Mouse (Mus musculus) limb, embryonic 15.5 days (tissue): ENCODE measurements around the gene Actb. TPM values are rescaled to one million over a fixed set of nuclear protein-coding genes. Genes with fewer than 3 reads are reported as not detected.

Source experiments
- ATAC-seq: fragments of 200-750 bp; cut with Nextera tagmentation; 2 replicates; pipeline ENCODE4 v1.8.0; 2017; ENCODE audit warnings: low read depth, moderate TSS enrichment; ENCODE audit not compliant: insufficient number of reproducible peaks, low FRiP score, low TSS enrichment
- H3K27ac ChIP-seq: fragments of 300-500 bp; sonication (generic); 2 replicates; pipeline ENCODE4 v1.5.1; 2015; ENCODE audit warnings: moderate library complexity, mild to moderate bottlenecking, inconsistent platforms
- H3K27me3 ChIP-seq: fragments of 300-500 bp; sonication (generic); 2 replicates; pipeline ENCODE4 v1.6.1; 2015; ENCODE audit warnings: inconsistent platforms
- H3K36me3 ChIP-seq: fragments of 300-500 bp; sonication (generic); 2 replicates; pipeline ENCODE4 v1.6.1; 2015; ENCODE audit warnings: inconsistent platforms
- H3K4me1 ChIP-seq: fragments of 300-500 bp; sonication (generic); 2 replicates; pipeline ENCODE4 v1.6.1; 2015; ENCODE audit warnings: inconsistent platforms
- H3K4me2 ChIP-seq: fragments of 300-500 bp; sonication (generic); 2 replicates; pipeline ENCODE4 v1.6.1; 2015; ENCODE audit warnings: mild to moderate bottlenecking, inconsistent platforms
- H3K4me3 ChIP-seq: fragments of 300-500 bp; sonication (generic); 2 replicates; pipeline ENCODE4 v1.5.1; 2015; ENCODE audit warnings: mild to moderate bottlenecking, inconsistent platforms
- H3K9ac ChIP-seq: fragments of 300-500 bp; sonication (generic); 2 replicates; pipeline ENCODE4 v1.6.1; 2015; ENCODE audit warnings: inconsistent platforms
- H3K9me3 ChIP-seq: fragments of 300-500 bp; sonication (generic); 2 replicates; pipeline ENCODE4 v1.6.1; 2016; ENCODE audit warnings: inconsistent platforms
- WGBS: fragments of 180-500 bp; shearing (Covaris S2); methylation state at CpG from one replicate; pipeline ENCODE4 v1.1.7; 2015; 5-methylcytosine and 5-hydroxymethylcytosine counted together
- polyA plus RNA-seq: library from polyadenylated mRNA; unstranded; fragments of >200 nt; fragmentation: Nextera tagmentation; extraction: Ambion mirVana; gene quantifications from 2 replicates; pipeline ENCODE4 v1.2.1, GENCODE M21; 2015

The Actb gene
- polyA plus RNA-seq, 1 experiment from 2014 or later: 13,671 TPM

GRCm38 (mm10) chr5:142905725-142906531 is 626 bp downstream of the Actb start:
- Histone ChIP-seq H3K9ac (peak overlapping the region; percentile 100), H3K36me3 (peaks cover 42% of the 10 kb centered on the region), H3K4me2 (peak overlapping the region; percentile 63), H3K27ac (peak overlapping the region; percentile 100), H3K27me3 (no peaks in the 10 kb centered on the region), H3K9me3 (no peaks in the 10 kb centered on the region), H3K4me3 (peak overlapping the region; percentile 96), H3K4me1 (peaks cover 59% of the 10 kb centered on the region)
- under 1% methylated on average over 79 of the region's 84 CpGs for WGBS
- ATAC-seq: peak; percentile 88

- Histone ChIP-seq H3K4me3 (peak overlapping the region; percentile 96), H3K36me3 (peaks cover 48% of the 10 kb centered on the region), H3K27ac (peak overlapping the region; percentile 100), H3K4me1 (peaks cover 57% of the 10 kb centered on the region), H3K27me3 (no peaks in the 10 kb centered on the region), H3K9ac (peak overlapping the region; percentile 100), H3K9me3 (no peaks in the 10 kb centered on the region), H3K4me2 (peak overlapping the region; percentile 63)
- WGBS: 4% methylated on average over 27 of the region's 27 CpGs
- no peak for ATAC-seq
Observed at GRCm38 (mm10) chr5:142905038-142905695, 1.4 kb downstream of the Actb start.

DNA sequence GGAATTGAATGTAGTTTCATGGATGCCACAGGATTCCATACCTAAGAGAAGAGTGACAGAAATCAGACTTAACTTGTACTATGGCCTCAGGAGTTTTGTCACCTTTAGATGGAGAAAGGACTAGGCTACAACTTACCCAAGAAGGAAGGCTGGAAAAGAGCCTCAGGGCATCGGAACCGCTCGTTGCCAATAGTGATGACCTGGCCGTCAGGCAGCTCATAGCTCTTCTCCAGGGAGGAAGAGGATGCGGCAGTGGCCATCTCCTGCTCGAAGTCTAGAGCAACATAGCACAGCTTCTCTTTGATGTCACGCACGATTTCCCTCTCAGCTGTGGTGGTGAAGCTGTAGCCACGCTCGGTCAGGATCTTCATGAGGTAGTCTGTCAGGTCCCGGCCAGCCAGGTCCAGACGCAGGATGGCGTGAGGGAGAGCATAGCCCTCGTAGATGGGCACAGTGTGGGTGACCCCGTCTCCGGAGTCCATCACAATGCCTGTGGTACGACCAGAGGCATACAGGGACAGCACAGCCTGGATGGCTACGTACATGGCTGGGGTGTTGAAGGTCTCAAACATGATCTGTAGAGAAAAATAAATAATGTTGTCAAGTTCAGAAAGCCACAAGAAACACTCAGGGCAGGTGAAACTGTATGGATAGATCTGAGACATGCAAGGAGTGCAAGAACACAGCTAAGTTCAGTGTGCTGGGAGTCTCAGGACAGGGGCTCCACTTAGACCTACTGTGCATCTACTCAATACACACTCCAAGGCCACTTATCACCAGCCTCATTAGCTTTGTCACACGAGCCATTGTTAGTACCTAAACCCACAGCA is 2.1 kb downstream of the Actb start:
- H3K27me3 ChIP-seq: no peaks in the 10 kb centered on the region
- WGBS: 65% methylated on average over 19 of the region's 19 CpGs
- H3K9me3 ChIP-seq: no peaks in the 10 kb centered on the region
- H3K4me3 ChIP-seq: peak overlapping the region; percentile 96
- H3K4me1 ChIP-seq: peaks cover 49% of the 10 kb centered on the region
- no peak for ATAC-seq
- peak overlapping the region; percentile 100 for H3K9ac ChIP-seq
- H3K4me2 ChIP-seq: peak overlapping the region; percentile 63
- H3K36me3 ChIP-seq: peaks cover 53% of the 10 kb centered on the region
- peak overlapping the region; percentile 100 for H3K27ac ChIP-seq

DNA sequence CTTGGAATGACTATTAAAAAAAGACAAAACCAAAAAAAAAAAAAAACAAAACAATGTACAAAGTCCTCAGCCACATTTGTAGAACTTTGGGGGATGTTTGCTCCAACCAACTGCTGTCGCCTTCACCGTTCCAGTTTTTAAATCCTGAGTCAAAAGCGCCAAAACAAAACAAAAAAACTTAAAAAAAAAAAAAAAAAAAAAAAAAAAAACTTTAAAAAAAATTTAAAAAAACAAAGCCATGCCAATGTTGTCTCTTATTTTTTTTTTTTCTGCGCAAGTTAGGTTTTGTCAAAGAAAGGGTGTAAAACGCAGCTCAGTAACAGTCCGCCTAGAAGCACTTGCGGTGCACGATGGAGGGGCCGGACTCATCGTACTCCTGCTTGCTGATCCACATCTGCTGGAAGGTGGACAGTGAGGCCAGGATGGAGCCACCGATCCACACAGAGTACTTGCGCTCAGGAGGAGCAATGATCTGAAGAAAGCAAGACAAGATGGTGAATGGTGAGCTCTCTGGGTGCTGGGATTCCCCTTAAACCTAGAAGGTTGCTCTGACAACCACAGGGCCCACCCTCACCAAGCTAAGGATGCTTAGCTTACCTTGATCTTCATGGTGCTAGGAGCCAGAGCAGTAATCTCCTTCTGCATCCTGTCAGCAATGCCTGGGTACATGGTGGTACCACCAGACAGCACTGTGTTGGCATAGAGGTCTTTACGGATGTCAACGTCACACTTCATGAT is 2.9 kb downstream of the Actb start:
- Histone ChIP-seq H3K27me3 (no peaks in the 10 kb centered on the region), H3K36me3 (peaks cover 60% of the 10 kb centered on the region), H3K9ac (peak overlapping the region; percentile 3; the same call in 1 of the 2 replicates), H3K9me3 (no peaks in the 10 kb centered on the region), H3K4me2 (peak overlapping the region; percentile 63), H3K27ac (peak overlapping the region; percentile 100; the same call in 1 of the 2 replicates), H3K4me1 (peaks cover 42% of the 10 kb centered on the region), H3K4me3 (peak overlapping the region; percentile 96)
- WGBS: 72% methylated on average over 14 of the region's 14 CpGs
- ATAC-seq: no peak

- Histone ChIP-seq H3K4me2 (no peak overlapping the region), H3K9me3 (no peaks in the 10 kb centered on the region), H3K27ac (peak overlapping the region; percentile 71), H3K4me1 (peaks cover 32% of the 10 kb centered on the region), H3K4me3 (no peak overlapping the region), H3K9ac (no peak overlapping the region), H3K36me3 (peaks cover 62% of the 10 kb centered on the region), H3K27me3 (no peaks in the 10 kb centered on the region)
- WGBS: 55% methylated on average over 5 of the region's 5 CpGs
- ATAC-seq: no peak
Observed at GRCm38 (mm10) chr5:142902506-142903314, 3.8 kb downstream of the Actb start.

- Histone ChIP-seq H3K36me3 (peaks cover 65% of the 10 kb centered on the region), H3K27me3 (no peaks in the 10 kb centered on the region), H3K9me3 (no peaks in the 10 kb centered on the region), H3K4me2 (no peak overlapping the region), H3K4me3 (no peak overlapping the region), H3K9ac (no peak overlapping the region), H3K27ac (peak overlapping the region; percentile 71), H3K4me1 (peaks cover 25% of the 10 kb centered on the region)
- no peak for ATAC-seq
- WGBS: 50% methylated on average over 4 of the region's 4 CpGs
Observed at GRCm38 (mm10) chr5:142901846-142902505, 4.6 kb downstream of the Actb start.

- ATAC-seq: no peak
- no peak overlapping the region for H3K4me3 ChIP-seq
- WGBS: 77% methylated on average over 7 of the region's 7 CpGs
- H3K27me3 ChIP-seq: no peaks in the 10 kb centered on the region
- no peak overlapping the region for H3K4me2 ChIP-seq
- peak overlapping the region; percentile 71; the same call in 1 of the 2 replicates for H3K27ac ChIP-seq
- H3K4me1 ChIP-seq: peaks cover 23% of the 10 kb centered on the region
- H3K9ac ChIP-seq: no peak overlapping the region
- H3K36me3 ChIP-seq: peaks cover 65% of the 10 kb centered on the region
- H3K9me3 ChIP-seq: no peaks in the 10 kb centered on the region
Observed at GRCm38 (mm10) chr5:142901355-142901802, 5.2 kb downstream of the Actb start.

DNA sequence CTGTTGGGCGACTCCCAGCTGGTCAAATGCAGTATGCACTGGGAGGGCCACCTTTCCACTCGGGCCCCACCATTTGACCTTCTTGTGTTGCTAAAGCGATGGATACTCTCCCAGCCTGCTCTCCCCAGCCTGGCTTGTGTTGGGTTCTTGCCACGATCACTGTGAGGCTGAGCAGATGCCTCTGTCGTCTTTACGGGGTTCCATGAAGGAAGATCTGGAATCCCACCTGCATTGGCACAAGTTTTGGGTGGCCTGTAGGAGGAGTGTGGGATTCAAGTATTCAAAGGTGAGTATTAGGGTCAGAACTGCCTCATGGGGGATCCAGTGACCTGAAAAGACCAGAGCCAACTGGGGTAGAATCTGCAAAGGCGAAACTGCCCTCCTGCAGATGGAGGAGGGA is 5.9 kb downstream of the Actb start:
- H3K36me3 ChIP-seq: peaks cover 65% of the 10 kb centered on the region
- peak overlapping the region; percentile 24; the same call in 1 of the 2 replicates for H3K27ac ChIP-seq
- no peak for ATAC-seq
- H3K4me2 ChIP-seq: no peak overlapping the region
- H3K9me3 ChIP-seq: no peaks in the 10 kb centered on the region
- peaks cover 27% of the 10 kb centered on the region for H3K4me1 ChIP-seq
- H3K9ac ChIP-seq: no peak overlapping the region
- WGBS: 80% methylated on average over 7 of the region's 7 CpGs
- H3K4me3 ChIP-seq: no peak overlapping the region
- no peaks in the 10 kb centered on the region for H3K27me3 ChIP-seq

DNA sequence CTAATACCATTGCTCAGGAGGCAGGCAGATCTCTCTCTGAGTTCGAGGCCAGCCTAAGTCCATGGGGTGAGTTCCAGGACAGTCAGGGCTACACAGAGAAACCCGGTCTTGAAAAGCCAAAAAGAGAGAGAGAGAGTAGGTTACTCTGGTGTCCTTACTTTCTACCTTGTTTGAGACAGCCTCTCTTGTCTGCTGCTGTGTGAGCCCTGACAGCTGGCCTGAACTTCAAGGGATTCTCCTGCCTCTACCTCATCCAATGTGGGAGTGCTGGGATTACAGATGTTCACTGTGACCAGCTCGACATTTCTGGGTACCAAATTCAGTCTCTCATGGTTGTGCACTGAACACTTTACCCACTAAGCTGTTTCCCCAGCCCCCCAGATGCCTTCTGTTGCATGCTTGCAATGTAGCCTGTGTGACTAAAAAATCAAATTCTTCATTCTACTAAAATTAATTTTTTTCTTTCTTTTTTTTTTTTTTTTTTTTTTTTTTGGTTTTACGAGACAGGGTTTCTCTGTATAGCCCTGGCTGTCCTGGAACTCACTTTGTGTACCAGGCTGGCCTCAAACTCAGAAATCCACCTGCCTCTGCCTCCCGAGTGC is 6.5 kb downstream of the Actb start:
- no peak overlapping the region for H3K4me2 ChIP-seq
- WGBS: 72% methylated on average over 5 of the region's 5 CpGs
- H3K27ac ChIP-seq: no peak overlapping the region
- no peak overlapping the region for H3K4me3 ChIP-seq
- H3K9me3 ChIP-seq: no peaks in the 10 kb centered on the region
- H3K27me3 ChIP-seq: no peaks in the 10 kb centered on the region
- H3K36me3 ChIP-seq: peaks cover 59% of the 10 kb centered on the region
- no peak overlapping the region for H3K9ac ChIP-seq
- peaks cover 30% of the 10 kb centered on the region for H3K4me1 ChIP-seq
- ATAC-seq: no peak

DNA sequence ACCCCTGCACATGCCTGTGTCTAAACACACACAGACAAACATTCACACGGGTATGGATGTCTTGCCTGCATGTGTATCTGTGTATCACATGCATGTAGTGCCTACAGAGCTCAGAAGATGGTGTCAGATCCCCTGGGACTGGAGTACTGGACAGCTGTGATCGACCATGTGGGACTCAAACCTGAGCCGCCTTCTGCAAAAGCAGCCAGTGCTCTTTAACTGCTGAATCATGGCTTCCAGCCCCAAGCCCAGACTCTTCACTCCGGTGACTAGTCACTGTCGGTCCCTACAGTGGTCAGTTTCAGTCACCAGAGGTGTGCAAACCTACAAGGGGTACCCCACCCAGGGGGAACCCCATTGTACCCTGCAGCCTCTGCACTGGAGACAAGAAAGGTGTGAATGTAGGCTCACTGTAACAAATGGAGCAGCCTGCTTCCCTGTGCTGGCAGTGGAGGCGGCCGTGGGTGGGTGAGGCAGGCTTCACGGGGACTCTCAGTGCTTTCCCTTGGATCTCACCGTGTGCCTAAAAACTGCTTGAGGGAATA is 7.4 kb downstream of the Actb start:
- Histone ChIP-seq H3K27me3 (no peaks in the 10 kb centered on the region), H3K4me1 (peaks cover 27% of the 10 kb centered on the region), H3K4me2 (no peak overlapping the region), H3K9ac (no peak overlapping the region), H3K9me3 (no peaks in the 10 kb centered on the region), H3K4me3 (no peak overlapping the region), H3K27ac (no peak overlapping the region; the same call in 1 of the 2 replicates), H3K36me3 (peaks cover 50% of the 10 kb centered on the region)
- no peak for ATAC-seq
- 78% methylated on average over 9 of the region's 9 CpGs for WGBS
